Mouse (Mus musculus) CH12.LX (cell line): ENCODE measurements around the gene Gm49425. TPM values are rescaled to one million over a fixed set of nuclear protein-coding genes. Genes with fewer than 3 reads are reported as not detected.

Experiments used
- DNase-seq: peaks from one replicate; pipeline ENCODE4 v3.0.0-alpha.2; 2013; ENCODE audit errors: extremely low read depth
- H3K27ac ChIP-seq: 2 replicates; pipeline ENCODE4 v1.5.1; 2012; ENCODE audit warnings: low read depth, mild to moderate bottlenecking, control low read depth, moderate library complexity; ENCODE audit not compliant: insufficient read depth
- H3K27me3 ChIP-seq: replicated peaks from 2 replicates; pipeline ENCODE3; 2012; ENCODE audit warnings: inconsistent platforms
- H3K36me3 ChIP-seq, 2 experiments: replicated peaks in 1 of 2; 2 replicates each; pipeline versions ENCODE3 to v1.6.1; 2012; ENCODE audit warnings: inconsistent platforms in 1 of 2, low read length in 1 of 2, mild to moderate bottlenecking in 1 of 2, mixed read lengths in 1 of 2, moderate library complexity in 1 of 2; ENCODE audit not compliant: control insufficient read depth in 1 of 2, insufficient read depth in 1 of 2
- H3K4me1 ChIP-seq, 2 experiments: 2 replicates each; pipeline ENCODE4 v1.6.1; 2012; ENCODE audit warnings: inconsistent platforms in 1 of 2, moderate library complexity in 1 of 2; ENCODE audit not compliant: insufficient read depth in 2 of 2, control insufficient read depth in 1 of 2
- H3K4me2 ChIP-seq: 2 replicates; pipeline ENCODE4 v1.6.1; 2012; ENCODE audit warnings: low read depth, mild to moderate bottlenecking, control low read depth; ENCODE audit not compliant: poor library complexity, insufficient read depth, severe bottlenecking
- H3K4me3 ChIP-seq, 3 experiments: fragments of 150-350 bp in 1 of 3; sonication (generic) in 1 of 3; replicated peaks in 1 of 3; 2 replicates each; pipeline versions ENCODE3 to v1.5.1; 2011 to 2012; ENCODE audit warnings: low read depth in 2 of 3, low read length in 2 of 3, mild to moderate bottlenecking in 2 of 3, moderate library complexity in 2 of 3, control low read depth in 1 of 3, improper control_type of control experiment in 1 of 3, inconsistent platforms in 1 of 3, mixed read lengths in 1 of 3; ENCODE audit not compliant: poor library complexity in 1 of 3
- H3K79me2 ChIP-seq: replicated peaks from 2 replicates; pipeline ENCODE4 v1.6.1; 2012; ENCODE audit warnings: mild to moderate bottlenecking, moderate library complexity; ENCODE audit not compliant: control insufficient read depth, poor library complexity, insufficient read depth, severe bottlenecking; ENCODE audit errors: extremely low read depth
- H3K9ac ChIP-seq: 2 replicates; pipeline ENCODE4 v1.6.1; 2012; ENCODE audit warnings: low read depth, mild to moderate bottlenecking, control low read depth, moderate library complexity; ENCODE audit not compliant: insufficient read depth
- H3K9me3 ChIP-seq: replicated peaks from 2 replicates; pipeline ENCODE3; 2012; ENCODE audit warnings: low read length, inconsistent platforms, mixed read lengths
- GABPA ChIP-seq: IDR thresholded peaks from 2 replicates; pipeline ENCODE4 v1.6.1; 2012; ENCODE audit warnings: low read depth, low read length, improper control_type of control experiment, inconsistent platforms; ENCODE audit not compliant: insufficient replicate concordance
- JUN ChIP-seq: IDR thresholded peaks from 2 replicates; pipeline ENCODE4 v1.6.1; 2011; ENCODE audit warnings: low read depth, mild to moderate bottlenecking, low read length, improper control_type of control experiment, moderate library complexity; ENCODE audit not compliant: insufficient read depth
- JUND ChIP-seq: conservative IDR thresholded peaks from 2 replicates; pipeline ENCODE4 v1.6.1; 2011; ENCODE audit warnings: low read depth, low read length, improper control_type of control experiment
- MAFK ChIP-seq: IDR thresholded peaks from 2 replicates; pipeline ENCODE4 v1.6.1; 2011; ENCODE audit warnings: low read length, improper control_type of control experiment; ENCODE audit not compliant: insufficient replicate concordance
- MAX ChIP-seq: IDR thresholded peaks from 2 replicates; pipeline ENCODE4 v1.6.1; 2011; ENCODE audit warnings: low read length, improper control_type of control experiment
- MXI1 ChIP-seq: IDR thresholded peaks from 2 replicates; pipeline ENCODE4 v1.6.1; 2011; ENCODE audit warnings: mild to moderate bottlenecking, low read depth, low read length, improper control_type of control experiment
- NELFE ChIP-seq: IDR thresholded peaks from 2 replicates; pipeline ENCODE4 v1.6.1; 2011; ENCODE audit warnings: low read depth, low read length, improper control_type of control experiment
- PAX5 ChIP-seq: IDR thresholded peaks from 2 replicates; pipeline ENCODE4 v1.6.1; 2012; ENCODE audit warnings: low read length, inconsistent platforms, mixed read lengths
- SIN3A ChIP-seq: IDR thresholded peaks from 2 replicates; pipeline ENCODE4 v1.6.1; 2012; ENCODE audit warnings: low read length, improper control_type of control experiment, inconsistent platforms
- SMC3 ChIP-seq: IDR thresholded peaks from 2 replicates; pipeline ENCODE4 v1.6.1; 2011; ENCODE audit warnings: low read depth, low read length, improper control_type of control experiment
- UBTF ChIP-seq: IDR thresholded peaks from 2 replicates; pipeline ENCODE4 v1.6.1; 2012; ENCODE audit warnings: low read depth, mild to moderate bottlenecking, inconsistent platforms, low read length, improper control_type of control experiment, moderate library complexity
- ZC3H11A ChIP-seq: IDR thresholded peaks from 2 replicates; pipeline ENCODE4 v1.6.1; 2012; ENCODE audit warnings: low read depth, mild to moderate bottlenecking, inconsistent platforms, low read length, improper control_type of control experiment
- ZNF384 ChIP-seq: IDR thresholded peaks from 2 replicates; pipeline ENCODE4 v1.6.1; 2012; ENCODE audit warnings: low read depth, low read length, improper control_type of control experiment, inconsistent platforms
- dilution Hi-C: fragments of 300-500 bp; cut with MboI; formaldehyde crosslinking; loops from 2 replicates; pipeline ENCODE4 v1.14.3; 2020; ENCODE audit warnings: low sequenced_read_pairs; ENCODE audit not compliant: extremely low pct_unique_long_range_greater_than_20kb, extremely low pct_ligation_motif_present
- in situ Hi-C: fragments of 300-500 bp; cut with MboI; formaldehyde crosslinking; loops from 3 replicates; pipeline ENCODE4 v1.14.3; 2019; ENCODE audit warnings: low sequenced_read_pairs, low pct_ligation_motif_present, low pct_unique_long_range_greater_than_20kb, mixed read lengths
- polyA plus RNA-seq: library from polyadenylated mRNA; unstranded; fragments of >175 nt; gene quantifications from 2 replicates; pipeline ENCODE4 v1.2.1, GENCODE M21; 2012; ENCODE audit warnings: low read depth; ENCODE audit not compliant: insufficient read length
- total RNA-seq, 2 experiments: library from RNA; depleted of rRNA; stranded (reverse); fragments of 300-350 nt in 1 of 2; fragments of >200 nt in 1 of 2; gene quantifications; 2 replicates each; pipeline ENCODE4 v1.2.3; 2012 to 2014

Gene Gm49425
- total and polyA plus RNA-seq, 3 experiments = not detected

DNA sequence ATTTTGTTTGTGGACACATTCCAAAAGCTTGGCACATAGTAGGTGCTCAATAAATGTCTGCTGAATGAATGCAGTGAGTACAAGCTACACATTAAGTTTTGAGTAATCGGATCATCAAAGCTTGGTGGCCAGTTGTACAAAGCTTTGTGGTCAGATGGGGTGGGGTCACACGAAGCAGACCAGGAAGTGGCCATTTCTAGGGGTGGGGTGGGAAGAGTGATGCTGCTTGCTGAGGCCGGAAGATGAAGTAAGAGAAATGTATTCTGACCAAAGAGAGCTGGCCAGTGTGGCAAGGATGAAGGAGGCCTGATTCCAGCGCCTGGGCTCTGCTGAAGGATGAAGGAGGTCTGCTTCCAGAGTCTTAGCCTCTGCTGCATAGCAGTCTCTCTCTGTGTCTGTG, 48.0 kb downstream of the Gm49425 start:
- no peak overlapping the region for H3K4me2 ChIP-seq
- H3K36me3 ChIP-seq = no peaks in the 10 kb centered on the region
- H3K27ac ChIP-seq = no peak overlapping the region
- H3K4me1 ChIP-seq = no peaks in the 10 kb centered on the region
- H3K27me3 ChIP-seq = peaks cover 79% of the 10 kb centered on the region
- no peak for DNase-seq
- TF ChIP-seq GABPA (no peak), ZNF384 (no peak), JUN (no peak), ZC3H11A (no peak), PAX5 (no peak), SMC3 (no peak), JUND (no peak), MAX (no peak), NELFE (no peak), UBTF (no peak), SIN3A (no peak), MXI1 (no peak), MAFK (no peak)
- H3K79me2 ChIP-seq = no peaks in the 10 kb centered on the region
- no peak overlapping the region for H3K4me3 ChIP-seq
- no peaks in the 10 kb centered on the region for H3K9me3 ChIP-seq
- H3K9ac ChIP-seq = no peak overlapping the region
- in situ Hi-C loops = no loop called here
- dilution Hi-C loops = no loop called here

Other genes with a start within 250 kb of the Gm49425 start
- gene Atg101, start 233.0 kb downstream of the Gm49425 start, total RNA-seq (2012; rRNA removed) = 56.9 and 58.8 TPM in 2 replicates
- gene Atg101, start 233.0 kb downstream of the Gm49425 start, total RNA-seq (2014; rRNA removed) = 61.2 and 61.3 TPM in 2 replicates
- gene Atg101, start 233.0 kb downstream of the Gm49425 start, polyA plus RNA-seq = 49.1 and 55.9 TPM in 2 replicates
- gene 6030408B16Rik, start 224.0 kb downstream of the Gm49425 start, total RNA-seq (2012; rRNA removed) = 0.13 TPM in 1 of 2 replicates, not detected in the other
- 0.17 and 0.20 TPM in 2 replicates for gene 6030408B16Rik, start 224.0 kb downstream of the Gm49425 start, total RNA-seq (2014; rRNA removed)
- gene 6030408B16Rik, start 224.0 kb downstream of the Gm49425 start, polyA plus RNA-seq = not detected in 2 replicates
- not detected in 2 replicates for gene Krt80, start 147.1 kb downstream of the Gm49425 start, total RNA-seq (2012; rRNA removed)
- not detected in 2 replicates for gene Krt80, start 147.1 kb downstream of the Gm49425 start, total RNA-seq (2014; rRNA removed)
- 0.20 TPM in 1 of 2 replicates, not detected in the other for gene Krt80, start 147.1 kb downstream of the Gm49425 start, polyA plus RNA-seq
- gene Krt7, start 106.2 kb downstream of the Gm49425 start, total RNA-seq (2012; rRNA removed) = 0.55 TPM in 2 replicates
- 0.46 and 0.81 TPM in 2 replicates for gene Krt7, start 106.2 kb downstream of the Gm49425 start, total RNA-seq (2014; rRNA removed)
- 2.5 and 4.1 TPM in 2 replicates for gene Krt7, start 106.2 kb downstream of the Gm49425 start, polyA plus RNA-seq
- 0.08 TPM in 1 of 2 replicates, not detected in the other for gene Krt87, start 78.5 kb downstream of the Gm49425 start, total RNA-seq (2012; rRNA removed)
- gene Krt87, start 78.5 kb downstream of the Gm49425 start, total RNA-seq (2014; rRNA removed) = not detected in 2 replicates
- gene Krt87, start 78.5 kb downstream of the Gm49425 start, polyA plus RNA-seq = 0.11 and 0.16 TPM in 2 replicates
- not detected in 2 replicates for gene Krt88, start 69.5 kb downstream of the Gm49425 start, total RNA-seq (2012; rRNA removed)
- gene Krt88, start 69.5 kb downstream of the Gm49425 start, total RNA-seq (2014; rRNA removed) = not detected in 2 replicates
- not detected in 2 replicates for gene Krt88, start 69.5 kb downstream of the Gm49425 start, polyA plus RNA-seq
- not detected in 2 replicates for gene Krt81, start 53.5 kb downstream of the Gm49425 start, total RNA-seq (2012; rRNA removed)
- not detected in 2 replicates for gene Krt81, start 53.5 kb downstream of the Gm49425 start, total RNA-seq (2014; rRNA removed)
- gene Krt81, start 53.5 kb downstream of the Gm49425 start, polyA plus RNA-seq = not detected in 2 replicates
- gene Krt86, start 43.8 kb downstream of the Gm49425 start, total RNA-seq (2012; rRNA removed) = not detected in 2 replicates
- not detected in 2 replicates for gene Krt86, start 43.8 kb downstream of the Gm49425 start, total RNA-seq (2014; rRNA removed)
- not detected in 2 replicates for gene Krt86, start 43.8 kb downstream of the Gm49425 start, polyA plus RNA-seq
- not detected in 2 replicates for gene Krt83, start 25.7 kb downstream of the Gm49425 start, total RNA-seq (2012; rRNA removed)
- gene Krt83, start 25.7 kb downstream of the Gm49425 start, total RNA-seq (2014; rRNA removed) = not detected in 2 replicates
- gene Krt83, start 25.7 kb downstream of the Gm49425 start, polyA plus RNA-seq = not detected in 2 replicates
- gene Krt84, start 15.6 kb upstream of the Gm49425 start, total RNA-seq (2012; rRNA removed) = not detected in 2 replicates
- gene Krt84, start 15.6 kb upstream of the Gm49425 start, total RNA-seq (2014; rRNA removed) = not detected in 2 replicates
- not detected in 2 replicates for gene Krt84, start 15.6 kb upstream of the Gm49425 start, polyA plus RNA-seq
- not detected in 2 replicates for gene Krt82, start 33.4 kb upstream of the Gm49425 start, total RNA-seq (2012; rRNA removed)
- gene Krt82, start 33.4 kb upstream of the Gm49425 start, total RNA-seq (2014; rRNA removed) = not detected in 2 replicates
- not detected in 2 replicates for gene Krt82, start 33.4 kb upstream of the Gm49425 start, polyA plus RNA-seq
- gene Krt90, start 45.7 kb upstream of the Gm49425 start, total RNA-seq (2012; rRNA removed) = not detected in 2 replicates
- not detected in 2 replicates for gene Krt90, start 45.7 kb upstream of the Gm49425 start, total RNA-seq (2014; rRNA removed)
- not detected in 2 replicates for gene Krt90, start 45.7 kb upstream of the Gm49425 start, polyA plus RNA-seq
- gene Krt75, start 56.6 kb upstream of the Gm49425 start, total RNA-seq (2012; rRNA removed) = not detected in 2 replicates
- gene Krt75, start 56.6 kb upstream of the Gm49425 start, total RNA-seq (2014; rRNA removed) = not detected in 2 replicates
- not detected in 2 replicates for gene Krt75, start 56.6 kb upstream of the Gm49425 start, polyA plus RNA-seq
- not detected in 2 replicates for gene Gm5414, start 110.9 kb upstream of the Gm49425 start, total RNA-seq (2012; rRNA removed)
- gene Gm5414, start 110.9 kb upstream of the Gm49425 start, total RNA-seq (2014; rRNA removed) = not detected in 2 replicates
- gene Gm5414, start 110.9 kb upstream of the Gm49425 start, polyA plus RNA-seq = not detected in 2 replicates
- not detected in 2 replicates for gene Gm5478, start 130.1 kb upstream of the Gm49425 start, total RNA-seq (2012; rRNA removed)
- not detected in 2 replicates for gene Gm5478, start 130.1 kb upstream of the Gm49425 start, total RNA-seq (2014; rRNA removed)
- not detected in 2 replicates for gene Gm5478, start 130.1 kb upstream of the Gm49425 start, polyA plus RNA-seq
- gene Krt6b, start 163.0 kb upstream of the Gm49425 start, total RNA-seq (2012; rRNA removed) = not detected in 2 replicates
- not detected in 2 replicates for gene Krt6b, start 163.0 kb upstream of the Gm49425 start, total RNA-seq (2014; rRNA removed)
- gene Krt6b, start 163.0 kb upstream of the Gm49425 start, polyA plus RNA-seq = not detected in 2 replicates
- not detected in 2 replicates for gene Krt6a, start 177.0 kb upstream of the Gm49425 start, total RNA-seq (2012; rRNA removed)
- not detected in 2 replicates for gene Krt6a, start 177.0 kb upstream of the Gm49425 start, total RNA-seq (2014; rRNA removed)
- gene Krt6a, start 177.0 kb upstream of the Gm49425 start, polyA plus RNA-seq = not detected in 2 replicates
- not detected in 2 replicates for gene Krt5, start 195.6 kb upstream of the Gm49425 start, total RNA-seq (2012; rRNA removed)
- gene Krt5, start 195.6 kb upstream of the Gm49425 start, total RNA-seq (2014; rRNA removed) = not detected in 2 replicates
- not detected in 2 replicates for gene Krt5, start 195.6 kb upstream of the Gm49425 start, polyA plus RNA-seq
- not detected in 2 replicates for gene Krt71, start 225.8 kb upstream of the Gm49425 start, total RNA-seq (2012; rRNA removed)
- not detected in 2 replicates for gene Krt71, start 225.8 kb upstream of the Gm49425 start, total RNA-seq (2014; rRNA removed)
- not detected in 2 replicates for gene Krt71, start 225.8 kb upstream of the Gm49425 start, polyA plus RNA-seq